Mouse (Mus musculus): Measurements from ENCODE around the gene Rspo1. TPM values are rescaled to one million over a fixed set of nuclear protein-coding genes. Genes with fewer than 3 reads are reported as not detected.

Gene Rspo1
- total RNA-seq, 2 experiments from 2014 or later, result 14.2 to 16.7 TPM

- DNase-seq (ENCODE audit: low spot score in 2 of 2), result no peak
- intact Hi-C loops (cut with DNase I), result no loop called here
Measured at GRCm38 (mm10) chr4:124970677-124971076, 15.6 kb upstream of the Rspo1 start.

GRCm38 (mm10) chr4:124971094-124971493, 15.1 kb upstream of the Rspo1 start:
- DNase-seq (ENCODE audit: low spot score in 2 of 2), result no peak
- intact Hi-C loops (cut with DNase I), result no loop called here

GRCm38 (mm10) chr4:124972316-124972715, 13.9 kb upstream of the Rspo1 start:
- intact Hi-C loops (cut with DNase I), result no loop called here
- DNase-seq (ENCODE audit: low spot score in 2 of 2), result no peak

GRCm38 (mm10) chr4:124973296-124973695, 12.9 kb upstream of the Rspo1 start:
- no peak for DNase-seq (ENCODE audit: low spot score in 2 of 2)
- intact Hi-C loops (cut with DNase I), result no loop called here

GRCm38 (mm10) chr4:124978201-124978600, 8.0 kb upstream of the Rspo1 start:
- intact Hi-C loops (cut with DNase I), result no loop called here

GRCm38 (mm10) chr4:124983893-124984526, 2.2 kb upstream of the Rspo1 start:
- DNase-seq (ENCODE audit: low spot score in 2 of 2), result no peak
- intact Hi-C loops (cut with DNase I), result no loop called here

More at GRCm38 (mm10) chr4:124978201-124978600, 8.0 kb upstream of the Rspo1 start:
- no peak for DNase-seq (ENCODE audit: low spot score in 2 of 2)

- DNase-seq (ENCODE audit: low spot score in 2 of 2), result peak in 1 of 2 experiments; percentile 44
- intact Hi-C loops (cut with DNase I), result no loop called here
Measured at GRCm38 (mm10) chr4:124984871-124985670, 1.2 kb upstream of the Rspo1 start.

GRCm38 (mm10) chr4:124986739-124987710, 795 bp downstream of the Rspo1 start:
- DNase-seq (ENCODE audit: low spot score in 2 of 2), result no peak
- intact Hi-C loops (cut with DNase I), result no loop called here

GRCm38 (mm10) chr4:124987711-124988097, 1.5 kb downstream of the Rspo1 start:
- DNase-seq (ENCODE audit: low spot score in 2 of 2), result no peak
- intact Hi-C loops (cut with DNase I), result no loop called here

- no peak for DNase-seq (ENCODE audit: low spot score in 2 of 2)
- intact Hi-C loops (cut with DNase I), result no loop called here
Measured at GRCm38 (mm10) chr4:124988382-124988781, 2.2 kb downstream of the Rspo1 start.

GRCm38 (mm10) chr4:124989787-124990253, 3.6 kb downstream of the Rspo1 start:
- intact Hi-C loops (cut with DNase I), result no loop called here
- no peak for DNase-seq (ENCODE audit: low spot score in 2 of 2)

GRCm38 (mm10) chr4:124990325-124990724, 4.1 kb downstream of the Rspo1 start:
- no peak for DNase-seq (ENCODE audit: low spot score in 2 of 2)
- intact Hi-C loops (cut with DNase I), result no loop called here

- intact Hi-C loops (cut with DNase I), result no loop called here
Measured at GRCm38 (mm10) chr4:124997479-124998147, 11.4 kb downstream of the Rspo1 start.

GRCm38 (mm10) chr4:124999548-124999947, 13.3 kb downstream of the Rspo1 start:
- no peak for DNase-seq (ENCODE audit: low spot score in 2 of 2)
- intact Hi-C loops (cut with DNase I), result no loop called here

More at GRCm38 (mm10) chr4:124997479-124998147, 11.4 kb downstream of the Rspo1 start:
- DNase-seq (ENCODE audit: low spot score in 2 of 2), result no peak

- DNase-seq (ENCODE audit: low spot score in 2 of 2), result no peak
- intact Hi-C loops (cut with DNase I), result no loop called here
Measured at GRCm38 (mm10) chr4:125002978-125003377, 16.7 kb downstream of the Rspo1 start.

- DNase-seq (ENCODE audit: low spot score in 2 of 2), result no peak
- intact Hi-C loops (cut with DNase I), result no loop called here
Measured at GRCm38 (mm10) chr4:125004886-125005285, 18.7 kb downstream of the Rspo1 start.

- DNase-seq (ENCODE audit: low spot score in 2 of 2), result no peak
- intact Hi-C loops (cut with DNase I), result no loop called here
Measured at GRCm38 (mm10) chr4:125007460-125007859, 21.2 kb downstream of the Rspo1 start.

- DNase-seq (ENCODE audit: low spot score in 2 of 2), result no peak
- intact Hi-C loops (cut with DNase I), result no loop called here
Measured at GRCm38 (mm10) chr4:125008220-125008619, 22.0 kb downstream of the Rspo1 start.

- intact Hi-C loops (cut with DNase I), result no loop called here
Measured at GRCm38 (mm10) chr4:125008712-125009111, 22.5 kb downstream of the Rspo1 start.

More at GRCm38 (mm10) chr4:125008712-125009111, 22.5 kb downstream of the Rspo1 start:
- no peak for DNase-seq (ENCODE audit: low spot score in 2 of 2)
